Mouse (Mus musculus): ENCODE measurements around the gene Cic. TPM values are rescaled to one million over a fixed set of nuclear protein-coding genes. Genes with fewer than 3 reads are reported as not detected.
A peak's percentile ranks its signal among the peaks of the same experiment; 100 is the strongest.

Cic gene
- polyA plus RNA-seq, 1 experiment from 2014 or later: 39.1 TPM

- Histone ChIP-seq H3K4me2 (no peak overlapping the region), H3K9ac (no peak overlapping the region), H3K27ac (ENCODE audit: low read depth) (no peak overlapping the region), H3K4me1 (ENCODE audit: insufficient read depth) (peaks cover 9% of the 10 kb centered on the region; the same call in 1 of the 2 replicates), H3K27me3 (ENCODE audit: insufficient read depth, low read length) (no peaks in the 10 kb centered on the region), H3K4me3 (ENCODE audit: low read depth, low read length) (no peak overlapping the region), H3K36me3 (ENCODE audit: insufficient read depth) (peaks cover 27% of the 10 kb centered on the region; the same call in 1 of the 2 replicates), H3K9me3 (ENCODE audit: low read depth, low read length) (no peaks in the 10 kb centered on the region)
- ATAC-seq (ENCODE audit: insufficient read depth): no peak
- DNase-seq: no peak
- TF ChIP-seq CTCF (IDR thresholded peaks at IDR 0.05; ENCODE audit: low read depth): no peak
- WGBS: 83% methylated on average over 30 of the region's 30 CpGs
These were observed 4.3 kb downstream of the Cic start for GRCm38 (mm10) chr7:25271651-25272444.

DNA sequence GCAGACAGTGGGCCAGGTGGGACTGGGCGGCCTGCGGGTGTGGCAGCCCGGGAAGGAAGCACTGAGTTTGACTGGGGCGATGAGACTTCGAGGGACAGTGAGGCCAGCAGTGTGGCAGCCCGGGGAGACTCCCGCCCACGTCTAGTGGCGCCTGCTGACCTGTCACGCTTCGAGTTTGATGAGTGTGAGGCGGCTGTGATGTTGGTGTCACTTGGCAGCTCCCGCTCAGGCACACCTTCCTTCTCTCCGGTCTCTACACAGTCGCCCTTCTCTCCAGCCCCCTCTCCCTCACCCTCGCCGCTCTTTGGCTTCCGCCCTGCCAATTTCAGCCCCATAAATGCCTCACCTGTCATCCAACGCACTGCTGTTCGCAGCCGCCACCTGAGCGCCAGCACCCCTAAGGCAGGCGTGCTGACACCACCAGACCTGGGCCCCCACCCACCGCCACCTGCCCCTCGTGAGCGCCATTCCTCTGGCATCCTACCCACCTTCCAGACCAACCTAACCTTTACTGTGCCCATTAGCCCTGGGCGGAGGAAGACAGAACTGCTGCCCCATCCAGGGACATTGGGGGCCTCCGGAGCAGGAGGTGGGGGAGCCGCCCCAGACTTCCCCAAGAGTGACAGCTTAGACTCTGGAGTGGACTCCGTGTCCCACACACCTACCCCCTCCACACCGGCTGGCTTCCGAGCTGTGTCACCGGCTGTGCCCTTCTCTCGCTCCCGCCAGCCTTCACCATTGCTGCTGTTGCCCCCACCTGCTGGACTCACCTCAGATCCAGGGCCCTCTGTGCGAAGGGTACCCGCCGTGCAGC, 5.1 kb downstream of the Cic start:
- no peaks in the 10 kb centered on the region for H3K9me3 ChIP-seq (ENCODE audit: low read depth, low read length)
- peaks cover 7% of the 10 kb centered on the region; the same call in 1 of the 2 replicates for H3K4me1 ChIP-seq (ENCODE audit: insufficient read depth)
- no peak for TF ChIP-seq CTCF (IDR thresholded peaks at IDR 0.05; ENCODE audit: low read depth)
- no peak overlapping the region for H3K27ac ChIP-seq (ENCODE audit: low read depth)
- 80% methylated on average over 38 of the region's 38 CpGs for WGBS
- no peak for ATAC-seq (ENCODE audit: insufficient read depth)
- no peaks in the 10 kb centered on the region for H3K27me3 ChIP-seq (ENCODE audit: insufficient read depth, low read length)
- no peak overlapping the region for H3K4me2 ChIP-seq
- peaks cover 27% of the 10 kb centered on the region; the same call in 1 of the 2 replicates for H3K36me3 ChIP-seq (ENCODE audit: insufficient read depth)
- H3K9ac ChIP-seq: no peak overlapping the region
- no peak for DNase-seq
- H3K4me3 ChIP-seq (ENCODE audit: low read depth, low read length): no peak overlapping the region

- DNase-seq (no peak), ATAC-seq (ENCODE audit: insufficient read depth) (no peak)
- TF ChIP-seq CTCF (IDR thresholded peaks at IDR 0.05; ENCODE audit: low read depth): no peak
- no peak overlapping the region for H3K9ac ChIP-seq
- H3K27me3 ChIP-seq (ENCODE audit: insufficient read depth, low read length): no peaks in the 10 kb centered on the region
- WGBS: 82% methylated on average over 22 of the region's 22 CpGs
- H3K4me1 ChIP-seq (ENCODE audit: insufficient read depth): peaks cover 7% of the 10 kb centered on the region; the same call in 1 of the 2 replicates
- no peak overlapping the region for H3K4me3 ChIP-seq (ENCODE audit: low read depth, low read length)
- H3K27ac ChIP-seq (ENCODE audit: low read depth): peak overlapping the region; percentile 46; the same call in 1 of the 2 replicates
- H3K36me3 ChIP-seq (ENCODE audit: insufficient read depth): peaks cover 27% of the 10 kb centered on the region; the same call in 1 of the 2 replicates
- H3K4me2 ChIP-seq: no peak overlapping the region
- no peaks in the 10 kb centered on the region for H3K9me3 ChIP-seq (ENCODE audit: low read depth, low read length)
These were observed 6.0 kb downstream of the Cic start for GRCm38 (mm10) chr7:25273259-25274241.

DNA sequence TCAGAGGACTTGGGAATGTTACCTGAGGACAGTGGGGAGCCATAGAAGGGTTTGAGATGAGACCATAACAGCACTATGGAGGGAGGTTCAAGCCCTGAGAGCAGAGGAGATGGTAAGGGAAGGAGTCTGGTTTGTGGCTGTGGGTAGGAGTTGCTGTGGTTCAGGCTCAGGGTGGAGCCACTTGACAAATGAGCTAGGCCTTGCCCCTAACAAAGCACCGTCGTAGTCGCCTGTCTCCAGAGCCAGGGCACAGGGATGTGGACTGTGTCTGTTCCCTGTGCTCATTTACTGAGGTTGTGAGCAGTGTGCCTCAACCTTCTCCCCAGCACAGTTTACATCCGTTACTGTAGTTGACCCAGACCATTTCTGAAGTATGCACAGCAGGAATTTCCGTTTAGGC, 7.1 kb downstream of the Cic start:
- Histone ChIP-seq H3K4me1 (ENCODE audit: insufficient read depth) (peaks cover 3% of the 10 kb centered on the region; the same call in 1 of the 2 replicates), H3K9me3 (ENCODE audit: low read depth, low read length) (no peaks in the 10 kb centered on the region), H3K36me3 (ENCODE audit: insufficient read depth) (peaks cover 27% of the 10 kb centered on the region; the same call in 1 of the 2 replicates), H3K4me3 (ENCODE audit: low read depth, low read length) (no peak overlapping the region), H3K27ac (ENCODE audit: low read depth) (no peak overlapping the region), H3K4me2 (no peak overlapping the region), H3K9ac (peak overlapping the region; percentile 9), H3K27me3 (ENCODE audit: insufficient read depth, low read length) (no peaks in the 10 kb centered on the region)
- no peak for TF ChIP-seq CTCF (IDR thresholded peaks at IDR 0.05; ENCODE audit: low read depth)
- ATAC-seq (ENCODE audit: insufficient read depth): no peak
- DNase-seq: no peak
- 27% methylated on average over 5 of the region's 5 CpGs for WGBS

GRCm38 (mm10) chr7:25274996-25275395, 7.5 kb downstream of the Cic start:
- 84% methylated on average over 3 of the region's 3 CpGs for WGBS

GRCm38 (mm10) chr7:25275555-25276298, 8.2 kb downstream of the Cic start:
- TF ChIP-seq CTCF (IDR thresholded peaks at IDR 0.05; ENCODE audit: low read depth): no peak
- WGBS: 56% methylated on average over 9 of the region's 9 CpGs
- Histone ChIP-seq H3K9me3 (ENCODE audit: low read depth, low read length) (no peaks in the 10 kb centered on the region), H3K9ac (no peak overlapping the region), H3K27me3 (ENCODE audit: insufficient read depth, low read length) (no peaks in the 10 kb centered on the region), H3K4me2 (0 out of 2 replicates have a peak overlapping the region, but pooled peaks have one; percentile 16), H3K36me3 (ENCODE audit: insufficient read depth) (peaks cover 27% of the 10 kb centered on the region; the same call in 1 of the 2 replicates), H3K4me3 (ENCODE audit: low read depth, low read length) (no peak overlapping the region), H3K4me1 (ENCODE audit: insufficient read depth) (peaks cover 12% of the 10 kb centered on the region), H3K27ac (ENCODE audit: low read depth) (0 out of 2 replicates have a peak overlapping the region, but pooled peaks have one; percentile 18)
- no peak for ATAC-seq (ENCODE audit: insufficient read depth)
- DNase-seq: no peak

More at GRCm38 (mm10) chr7:25274996-25275395, 7.5 kb downstream of the Cic start:
- no peak for TF ChIP-seq CTCF (IDR thresholded peaks at IDR 0.05; ENCODE audit: low read depth)
- Histone ChIP-seq H3K27ac (ENCODE audit: low read depth) (no peak overlapping the region), H3K36me3 (ENCODE audit: insufficient read depth) (peaks cover 27% of the 10 kb centered on the region; the same call in 1 of the 2 replicates), H3K4me3 (ENCODE audit: low read depth, low read length) (no peak overlapping the region), H3K9ac (peak overlapping the region; percentile 9), H3K9me3 (ENCODE audit: low read depth, low read length) (no peaks in the 10 kb centered on the region), H3K27me3 (ENCODE audit: insufficient read depth, low read length) (no peaks in the 10 kb centered on the region), H3K4me2 (no peak overlapping the region), H3K4me1 (ENCODE audit: insufficient read depth) (peaks cover 5% of the 10 kb centered on the region)
- DNase-seq (no peak), ATAC-seq (ENCODE audit: insufficient read depth) (no peak)
